Mouse (Mus musculus): ENCODE measurements around the gene Sorcs3.

Gene Sorcs3

DNA sequence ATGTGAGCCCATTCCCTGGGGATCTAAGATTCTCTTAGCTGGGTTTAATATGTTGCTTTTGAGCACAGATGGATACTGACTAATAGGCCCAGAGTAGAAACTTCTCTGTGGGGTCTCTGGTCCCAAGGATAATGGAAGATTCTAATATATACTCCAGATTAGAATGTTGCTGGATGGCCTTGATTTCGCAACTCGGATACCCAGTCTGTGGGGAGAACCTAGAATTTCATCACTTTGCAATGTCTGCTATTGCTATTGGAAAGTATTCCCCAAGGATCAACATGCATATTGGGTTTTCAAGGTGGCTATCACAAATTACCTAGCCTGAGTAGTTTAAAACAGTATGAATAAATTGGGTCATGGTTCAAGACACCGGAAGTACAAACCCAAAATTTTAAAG is 609.2 kb downstream of the Sorcs3 start:
- no peak for DNase-seq (ENCODE audit: extremely low read depth, low read depth, low spot score)

DNA sequence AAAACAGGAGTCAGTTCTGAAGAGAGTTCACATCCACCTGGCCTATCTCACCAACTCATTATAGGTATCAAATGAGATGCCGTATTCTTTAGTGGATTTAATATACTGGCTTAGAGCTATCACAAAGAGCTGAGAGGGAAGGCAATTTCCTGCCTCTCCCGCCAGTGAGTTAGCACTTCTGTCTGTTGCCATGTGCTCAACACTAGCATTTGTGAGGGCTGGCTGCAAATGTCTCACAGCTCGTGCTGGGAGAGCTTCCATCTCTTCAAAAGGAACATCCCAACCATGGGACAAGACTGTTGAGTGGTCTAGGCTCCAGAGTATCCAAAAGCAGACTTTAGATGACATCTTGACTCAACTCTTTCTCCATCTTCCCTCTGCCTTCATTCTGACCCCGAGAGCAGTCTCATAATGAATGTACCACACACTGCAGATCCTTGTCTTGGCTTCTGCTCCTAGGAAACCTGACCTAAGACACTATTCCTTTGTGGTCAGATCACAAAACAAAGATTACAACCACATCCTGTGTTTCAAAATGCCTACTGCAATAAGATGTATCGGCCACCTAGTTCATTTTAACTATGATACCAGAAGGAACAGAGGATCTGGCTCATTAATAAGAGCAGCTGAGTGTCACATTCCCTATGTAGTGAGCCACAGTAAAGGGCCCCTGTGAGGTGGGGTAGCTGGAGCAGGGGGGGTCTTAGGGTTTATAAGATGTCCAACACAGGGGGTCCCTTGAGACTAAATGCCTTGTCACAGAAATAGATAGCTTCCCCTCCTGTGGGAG is 614.9 kb downstream of the Sorcs3 start:
- DNase-seq (ENCODE audit: extremely low read depth, low read depth, low spot score) = no peak

- no peak for DNase-seq (ENCODE audit: extremely low read depth, low read depth, low spot score)
Measured at GRCm38 (mm10) chr19:48821283-48821715, 615.5 kb downstream of the Sorcs3 start.

- DNase-seq (ENCODE audit: extremely low read depth, low read depth, low spot score) = no peak
Measured at GRCm38 (mm10) chr19:48834342-48834741, 628.5 kb downstream of the Sorcs3 start.

DNA sequence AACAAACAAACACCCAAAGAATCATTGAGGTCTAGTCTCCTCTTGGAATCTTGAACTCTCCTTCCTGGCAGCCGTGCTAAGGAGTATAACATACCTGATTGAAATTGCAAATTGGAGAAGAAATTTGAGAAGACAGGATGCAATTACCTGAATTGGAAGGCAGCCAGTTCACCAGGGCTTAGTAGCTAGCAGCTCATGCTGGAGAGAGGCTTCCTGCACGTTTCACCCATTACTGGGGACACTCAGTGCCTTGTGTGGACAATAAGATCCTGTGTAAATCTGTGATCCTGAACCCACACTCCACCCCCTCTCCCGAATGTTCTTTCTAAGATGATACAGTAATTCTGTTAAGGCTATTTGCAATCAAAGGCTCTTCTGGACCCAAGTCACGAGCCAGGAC is 633.6 kb downstream of the Sorcs3 start:
- no peak for DNase-seq (ENCODE audit: extremely low read depth, low read depth, low spot score)

- DNase-seq (ENCODE audit: extremely low read depth, low read depth, low spot score) = no peak
Measured at GRCm38 (mm10) chr19:48847700-48848099, 641.9 kb downstream of the Sorcs3 start.

GRCm38 (mm10) chr19:48850466-48850865 is 644.6 kb downstream of the Sorcs3 start:
- DNase-seq (ENCODE audit: extremely low read depth, low read depth, low spot score) = no peak
